Mouse (Mus musculus) heart, embryonic 11.5 days (tissue): ENCODE results near the gene Tmem178. TPM values are rescaled to one million over a fixed set of nuclear protein-coding genes. Genes with fewer than 3 reads are reported as not detected.

ENCODE experiments used
- ATAC-seq: fragments of 200-750 bp; cut with Nextera tagmentation; replicated peaks from 2 replicates; pipeline ENCODE4 v1.8.0; 2017; ENCODE audit warnings: moderate library complexity; ENCODE audit not compliant: insufficient number of reproducible peaks, low FRiP score, low TSS enrichment
- H3K27ac ChIP-seq: fragments of 300-500 bp; sonication (generic); 2 replicates; pipeline ENCODE4 v1.5.1; 2014; ENCODE audit warnings: mild to moderate bottlenecking, low read depth, low read length
- H3K27me3 ChIP-seq: fragments of 300-500 bp; sonication (generic); 2 replicates; pipeline ENCODE4 v1.6.1; 2014; ENCODE audit warnings: mild to moderate bottlenecking, low read length, mixed read lengths; ENCODE audit not compliant: control insufficient read depth, insufficient read depth
- H3K36me3 ChIP-seq: fragments of 300-500 bp; sonication (generic); 2 replicates; pipeline ENCODE4 v1.6.1; 2014; ENCODE audit warnings: mild to moderate bottlenecking, low read length, moderate library complexity, mixed read lengths; ENCODE audit not compliant: control insufficient read depth, insufficient read depth
- H3K4me1 ChIP-seq: fragments of 300-500 bp; sonication (generic); 2 replicates; pipeline ENCODE4 v1.6.1; 2014; ENCODE audit warnings: low read length; ENCODE audit not compliant: control insufficient read depth, insufficient read depth
- H3K4me2 ChIP-seq: fragments of 300-500 bp; sonication (generic); 2 replicates; pipeline ENCODE4 v1.6.1; 2014; ENCODE audit warnings: mild to moderate bottlenecking, moderate library complexity
- H3K4me3 ChIP-seq: fragments of 300-500 bp; sonication (generic); 2 replicates; pipeline ENCODE4 v1.5.1; 2014; ENCODE audit warnings: low read depth, low read length
- H3K9ac ChIP-seq: fragments of 300-500 bp; sonication (generic); 2 replicates; pipeline ENCODE4 v1.6.1; 2014; ENCODE audit warnings: mild to moderate bottlenecking, low read depth, low read length, moderate library complexity
- H3K9me3 ChIP-seq: fragments of 300-500 bp; sonication (generic); replicated peaks from 2 replicates; pipeline ENCODE4 v1.6.1; 2016; ENCODE audit warnings: low read length; ENCODE audit not compliant: control insufficient read depth
- WGBS: fragments of 180-500 bp; shearing (Covaris S2); extraction: QIAGEN DNeasy Blood & Tissue Kit; methylation state at CpG from one replicate; pipeline ENCODE4 v1.1.7; 2014; ENCODE audit not compliant: insufficient replicate concordance; 5-methylcytosine and 5-hydroxymethylcytosine counted together
- polyA plus RNA-seq: library from polyadenylated mRNA; unstranded; fragments of >200 nt; fragmentation: Nextera tagmentation; extraction: Ambion mirVana; gene quantifications from 2 replicates; pipeline ENCODE4 v1.2.1, GENCODE M21; 2014

Tmem178 gene
- polyA plus RNA-seq, 1 experiment from 2014 or later: 6.0 TPM

GRCm38 (mm10) chr17:81010844-81011685 is 66.6 kb downstream of the Tmem178 start:
- ATAC-seq: 0 out of 2 replicates have a peak, but pooled peaks have one; percentile 15
- peak overlapping the region; percentile 17 for H3K4me2 ChIP-seq
- H3K27ac ChIP-seq: 0 out of 2 replicates have a peak overlapping the region, but pooled peaks have one; percentile 3

GRCm38 (mm10) chr17:81015814-81016447 is 71.5 kb downstream of the Tmem178 start:
- H3K9me3 ChIP-seq: no peaks in the 10 kb centered on the region
- ATAC-seq: no peak
- no peaks in the 10 kb centered on the region for H3K27me3 ChIP-seq
- no peak overlapping the region for H3K9ac ChIP-seq
- peaks cover 4% of the 10 kb centered on the region for H3K4me1 ChIP-seq
- H3K4me2 ChIP-seq: no peak overlapping the region
- H3K27ac ChIP-seq: no peak overlapping the region
- no peak overlapping the region for H3K4me3 ChIP-seq
- no peaks in the 10 kb centered on the region for H3K36me3 ChIP-seq
- 40% methylated on average over 4 of the region's 4 CpGs for WGBS

More at GRCm38 (mm10) chr17:81010844-81011685, 66.6 kb downstream of the Tmem178 start:
- Histone ChIP-seq H3K4me3 (no peak overlapping the region), H3K9me3 (no peaks in the 10 kb centered on the region), H3K27me3 (no peaks in the 10 kb centered on the region), H3K4me1 (peaks cover 7% of the 10 kb centered on the region), H3K36me3 (no peaks in the 10 kb centered on the region), H3K9ac (no peak overlapping the region)
- WGBS: 44% methylated on average over 18 of the region's 18 CpGs

GRCm38 (mm10) chr17:81017132-81017531 is 72.7 kb downstream of the Tmem178 start:
- no peak overlapping the region for H3K4me3 ChIP-seq
- 60% methylated on average over 1 of the region's 1 CpGs for WGBS
- no peak overlapping the region for H3K4me2 ChIP-seq
- H3K4me1 ChIP-seq: peaks cover 4% of the 10 kb centered on the region
- H3K27ac ChIP-seq: no peak overlapping the region
- ATAC-seq: no peak
- no peaks in the 10 kb centered on the region for H3K27me3 ChIP-seq
- H3K9ac ChIP-seq: no peak overlapping the region
- no peaks in the 10 kb centered on the region for H3K9me3 ChIP-seq
- no peaks in the 10 kb centered on the region for H3K36me3 ChIP-seq

GRCm38 (mm10) chr17:81027331-81027730 is 82.9 kb downstream of the Tmem178 start:
- WGBS: 94% methylated on average over 6 of the region's 6 CpGs
- H3K27me3 ChIP-seq: no peaks in the 10 kb centered on the region
- H3K4me3 ChIP-seq: no peak overlapping the region
- H3K4me1 ChIP-seq: no peaks in the 10 kb centered on the region; the same call in 1 of the 2 replicates
- no peak for ATAC-seq
- no peak overlapping the region for H3K27ac ChIP-seq
- H3K4me2 ChIP-seq: no peak overlapping the region
- no peaks in the 10 kb centered on the region for H3K9me3 ChIP-seq
- peaks cover 14% of the 10 kb centered on the region for H3K36me3 ChIP-seq
- no peak overlapping the region for H3K9ac ChIP-seq

GRCm38 (mm10) chr17:81031830-81032442 is 87.5 kb downstream of the Tmem178 start:
- no peak overlapping the region for H3K4me2 ChIP-seq
- H3K9me3 ChIP-seq: no peaks in the 10 kb centered on the region
- H3K27ac ChIP-seq: no peak overlapping the region
- H3K9ac ChIP-seq: no peak overlapping the region
- 80% methylated on average over 3 of the region's 3 CpGs for WGBS
- H3K4me3 ChIP-seq: no peak overlapping the region
- no peak for ATAC-seq
- H3K27me3 ChIP-seq: no peaks in the 10 kb centered on the region
- no peaks in the 10 kb centered on the region; the same call in 1 of the 2 replicates for H3K4me1 ChIP-seq
- peaks cover 9% of the 10 kb centered on the region for H3K36me3 ChIP-seq

GRCm38 (mm10) chr17:81032957-81033356 is 88.5 kb downstream of the Tmem178 start:
- no peak overlapping the region for H3K27ac ChIP-seq

GRCm38 (mm10) chr17:81035354-81035753 is 90.9 kb downstream of the Tmem178 start:
- Histone ChIP-seq H3K9ac (no peak overlapping the region), H3K27me3 (no peaks in the 10 kb centered on the region), H3K4me2 (no peak overlapping the region), H3K36me3 (peaks cover 4% of the 10 kb centered on the region; the same call in 1 of the 2 replicates), H3K9me3 (no peaks in the 10 kb centered on the region), H3K27ac (no peak overlapping the region), H3K4me3 (no peak overlapping the region), H3K4me1 (no peaks in the 10 kb centered on the region)
- ATAC-seq: no peak
- WGBS: 82% methylated on average over 5 of the region's 5 CpGs

More at GRCm38 (mm10) chr17:81032957-81033356, 88.5 kb downstream of the Tmem178 start:
- no peak overlapping the region for H3K4me2 ChIP-seq
- H3K9me3 ChIP-seq: no peaks in the 10 kb centered on the region
- 21% methylated on average over 2 of the region's 2 CpGs for WGBS
- no peaks in the 10 kb centered on the region for H3K4me1 ChIP-seq
- no peak for ATAC-seq
- H3K9ac ChIP-seq: no peak overlapping the region
- no peak overlapping the region for H3K4me3 ChIP-seq
- no peaks in the 10 kb centered on the region for H3K27me3 ChIP-seq
- H3K36me3 ChIP-seq: peaks cover 9% of the 10 kb centered on the region

- H3K9ac ChIP-seq: no peak overlapping the region
- no peaks in the 10 kb centered on the region for H3K9me3 ChIP-seq
- WGBS: 75% methylated on average over 2 of the region's 2 CpGs
- H3K4me1 ChIP-seq: peaks cover 10% of the 10 kb centered on the region; the same call in 1 of the 2 replicates
- no peaks in the 10 kb centered on the region for H3K27me3 ChIP-seq
- H3K27ac ChIP-seq: no peak overlapping the region
- no peak overlapping the region for H3K4me2 ChIP-seq
- H3K4me3 ChIP-seq: no peak overlapping the region
- ATAC-seq: no peak
- peaks cover 6% of the 10 kb centered on the region for H3K36me3 ChIP-seq
Measured at GRCm38 (mm10) chr17:81038707-81039408, 94.4 kb downstream of the Tmem178 start.
